Mouse (Mus musculus) left cerebral cortex, adult 9 months (tissue): ENCODE data around the gene Nrxn3.

Source experiments
- DNase-seq, 2 experiments: peaks; one replicate each; pipeline ENCODE4 v3.0.0; 2022; ENCODE audit warnings: low spot score in 2 of 2

Nrxn3 gene

GRCm38 (mm10) chr12:89933630-89934029 lies 1211.0 kb downstream of the Nrxn3 start:
- DNase-seq, result peak in 1 of 2 experiments; percentile 42

GRCm38 (mm10) chr12:89940746-89941145 lies 1218.1 kb downstream of the Nrxn3 start:
- no peak for DNase-seq

GRCm38 (mm10) chr12:89945911-89946502 lies 1223.3 kb downstream of the Nrxn3 start:
- DNase-seq, result no peak

- DNase-seq, result no peak
Observed at GRCm38 (mm10) chr12:89946522-89946921, 1223.8 kb downstream of the Nrxn3 start.

GRCm38 (mm10) chr12:89953237-89953636 lies 1230.6 kb downstream of the Nrxn3 start:
- no peak for DNase-seq

- no peak for DNase-seq
Observed at GRCm38 (mm10) chr12:89953649-89954048, 1231.0 kb downstream of the Nrxn3 start.

- DNase-seq, result no peak
Observed at GRCm38 (mm10) chr12:89954441-89955070, 1231.9 kb downstream of the Nrxn3 start.

- no peak for DNase-seq
Observed at GRCm38 (mm10) chr12:89963073-89963472, 1240.4 kb downstream of the Nrxn3 start.

GRCm38 (mm10) chr12:89976648-89977047 lies 1254.0 kb downstream of the Nrxn3 start:
- DNase-seq, result no peak

- DNase-seq, result peak; percentile 15 to 25
Observed at GRCm38 (mm10) chr12:89977479-89977878, 1254.8 kb downstream of the Nrxn3 start.

- no peak for DNase-seq
Observed at GRCm38 (mm10) chr12:89979190-89979589, 1256.5 kb downstream of the Nrxn3 start.

- DNase-seq, result no peak
Observed at GRCm38 (mm10) chr12:89982445-89982844, 1259.8 kb downstream of the Nrxn3 start.

GRCm38 (mm10) chr12:89983399-89983798 lies 1260.7 kb downstream of the Nrxn3 start:
- DNase-seq, result no peak

- DNase-seq, result no peak
Observed at GRCm38 (mm10) chr12:89986219-89986618, 1263.5 kb downstream of the Nrxn3 start.

- no peak for DNase-seq
Observed at GRCm38 (mm10) chr12:89993273-89993672, 1270.6 kb downstream of the Nrxn3 start.

GRCm38 (mm10) chr12:89995392-89995791 lies 1272.7 kb downstream of the Nrxn3 start:
- no peak for DNase-seq

- DNase-seq, result peak in 1 of 2 experiments; percentile 20
Observed at GRCm38 (mm10) chr12:90010280-90010679, 1287.6 kb downstream of the Nrxn3 start.

- DNase-seq, result no peak
Observed at GRCm38 (mm10) chr12:90013958-90014357, 1291.3 kb downstream of the Nrxn3 start.

- DNase-seq, result no peak
Observed at GRCm38 (mm10) chr12:90027023-90027422, 1304.3 kb downstream of the Nrxn3 start.

GRCm38 (mm10) chr12:90041038-90041437 lies 1318.4 kb downstream of the Nrxn3 start:
- no peak for DNase-seq

- DNase-seq, result no peak
Observed at GRCm38 (mm10) chr12:90056256-90056655, 1333.6 kb downstream of the Nrxn3 start.

GRCm38 (mm10) chr12:90059786-90060185 lies 1337.1 kb downstream of the Nrxn3 start:
- peak; percentile 26 to 28 for DNase-seq

- peak in 1 of 2 experiments; percentile 6 for DNase-seq
Observed at GRCm38 (mm10) chr12:90061312-90061711, 1338.6 kb downstream of the Nrxn3 start.

GRCm38 (mm10) chr12:90062219-90062618 lies 1339.5 kb downstream of the Nrxn3 start:
- no peak for DNase-seq
